Mouse (Mus musculus): ENCODE measurements at regions not wholly inside any gene's neighbourhood (a gene's known extent, or its start where the extent isn't known, plus 50 kb on each side); places are given as distances from the start of the nearest gene placed in this dataset.
A peak's percentile ranks its signal among the peaks of the same experiment; 100 is the strongest.

- 63% methylated on average over 14 of the region's 14 CpGs for WGBS
- H3K4me2 ChIP-seq (replicated peaks; ENCODE audit: low read depth, low read length) = peak overlapping the region; percentile 26; the same call in 1 of the 2 replicates
- H3K9me3 ChIP-seq (ENCODE audit: low read length) = no peaks in the 10 kb centered on the region
- no peaks in the 10 kb centered on the region for H3K36me3 ChIP-seq (ENCODE audit: insufficient read depth, low read length)
- H3K9ac ChIP-seq (replicated peaks; ENCODE audit: low read length) = no peak overlapping the region
- no peak overlapping the region for H3K27ac ChIP-seq (ENCODE audit: low read length)
- ATAC-seq (ENCODE audit: low FRiP score, low TSS enrichment) = no peak
- no peaks in the 10 kb centered on the region for H3K4me1 ChIP-seq (ENCODE audit: insufficient read depth, low read length)
- no peak overlapping the region for H3K4me3 ChIP-seq (ENCODE audit: low read length)
- H3K27me3 ChIP-seq (ENCODE audit: insufficient read depth, low read length) = no peaks in the 10 kb centered on the region
Observed at GRCm38 (mm10) chr10:105020471-105021120, 553.7 kb downstream of the Tmtc2 start.

GRCm38 (mm10) chr10:105019774-105020470 lies 554.3 kb downstream of the Tmtc2 start:
- no peak overlapping the region for H3K27ac ChIP-seq (ENCODE audit: low read length)
- H3K27me3 ChIP-seq (ENCODE audit: insufficient read depth, low read length) = no peaks in the 10 kb centered on the region
- no peak overlapping the region for H3K9ac ChIP-seq (replicated peaks; ENCODE audit: low read length)
- no peaks in the 10 kb centered on the region for H3K9me3 ChIP-seq (ENCODE audit: low read length)
- H3K4me1 ChIP-seq (ENCODE audit: insufficient read depth, low read length) = no peaks in the 10 kb centered on the region
- no peaks in the 10 kb centered on the region for H3K36me3 ChIP-seq (ENCODE audit: insufficient read depth, low read length)
- no peak for ATAC-seq (ENCODE audit: low FRiP score, low TSS enrichment)
- H3K4me2 ChIP-seq (replicated peaks; ENCODE audit: low read depth, low read length) = peak overlapping the region; percentile 26
- H3K4me3 ChIP-seq (ENCODE audit: low read length) = no peak overlapping the region
- 41% methylated on average over 11 of the region's 11 CpGs for WGBS

Measured in kidney, embryonic 16.5 days (tissue).